Mouse (Mus musculus): Measurements from ENCODE around the gene Cerk. TPM values are rescaled to one million over a fixed set of nuclear protein-coding genes. Genes with fewer than 3 reads are reported as not detected.
"Not testable (repeated sequence)": the region's sequence is repeated elsewhere in the genome, so short reads cannot be mapped to it uniquely, and the experiment has no call there.

Gene Cerk
- polyA plus RNA-seq, 1 experiment from 2014 or later = 16.8 TPM

DNA sequence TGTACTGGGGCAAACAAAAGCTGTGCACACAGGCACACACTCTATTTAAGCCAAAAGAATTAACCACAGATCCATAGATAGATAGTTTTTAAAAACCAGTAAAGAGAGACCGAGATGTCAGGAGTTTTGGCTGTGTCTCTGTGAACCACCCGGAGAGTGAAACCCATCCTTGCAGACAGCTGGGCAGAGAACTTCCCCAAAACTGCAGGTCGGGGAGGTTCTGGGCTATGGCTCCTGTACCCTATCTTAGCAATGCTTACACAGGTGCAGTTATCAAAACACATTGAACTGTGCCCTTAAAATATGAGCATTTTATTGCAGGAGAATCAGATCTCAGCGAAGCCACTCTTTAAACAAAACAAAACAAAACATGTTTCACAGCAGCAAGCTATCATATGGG lies 5.5 kb downstream of the Cerk start:
- Histone ChIP-seq H3K27me3 (no peaks in the 10 kb centered on the region), H3K4me1 (peaks cover 23% of the 10 kb centered on the region), H3K4me3 (replicated peaks) (no peak overlapping the region), H3K36me3 (no peaks in the 10 kb centered on the region), H3K27ac (replicated peaks) (no peak overlapping the region), H3K4me2 (replicated peaks) (no peak overlapping the region), H3K9me3 (replicated peaks) (no peaks in the 10 kb centered on the region), H3K9ac (no peak overlapping the region)
- no peak for ATAC-seq (ENCODE audit: insufficient number of reproducible peaks, low FRiP score, low TSS enrichment, low read depth)
- WGBS = 64% methylated on average over 4 of the region's 4 CpGs

DNA sequence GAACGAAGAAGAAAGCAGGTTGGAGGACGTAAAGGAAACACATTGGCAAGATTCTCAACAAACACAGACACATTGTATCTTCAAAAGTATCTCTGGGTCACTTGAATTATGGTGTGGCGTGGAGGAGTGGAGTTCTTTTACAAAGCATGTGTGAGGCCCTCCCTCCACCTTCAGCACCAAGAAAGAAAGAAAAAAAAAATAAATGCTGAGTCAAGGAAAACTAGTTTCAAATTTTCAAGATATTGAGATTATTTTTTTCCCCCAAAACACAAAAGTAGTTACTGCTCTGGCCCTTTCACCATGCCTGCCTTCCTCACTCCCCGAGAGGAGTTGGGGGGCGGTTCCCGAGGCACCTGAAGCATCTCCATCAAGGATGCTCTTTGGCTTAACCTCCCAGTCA lies 7.3 kb downstream of the Cerk start:
- Histone ChIP-seq H3K27me3 (no peaks in the 10 kb centered on the region), H3K36me3 (no peaks in the 10 kb centered on the region), H3K4me2 (replicated peaks) (no peak overlapping the region), H3K4me3 (replicated peaks) (no peak overlapping the region), H3K9ac (no peak overlapping the region), H3K27ac (replicated peaks) (no peak overlapping the region), H3K9me3 (replicated peaks) (no peaks in the 10 kb centered on the region), H3K4me1 (peaks cover 26% of the 10 kb centered on the region)
- WGBS = 91% methylated on average over 6 of the region's 6 CpGs
- no peak for ATAC-seq (ENCODE audit: insufficient number of reproducible peaks, low FRiP score, low TSS enrichment, low read depth)

DNA sequence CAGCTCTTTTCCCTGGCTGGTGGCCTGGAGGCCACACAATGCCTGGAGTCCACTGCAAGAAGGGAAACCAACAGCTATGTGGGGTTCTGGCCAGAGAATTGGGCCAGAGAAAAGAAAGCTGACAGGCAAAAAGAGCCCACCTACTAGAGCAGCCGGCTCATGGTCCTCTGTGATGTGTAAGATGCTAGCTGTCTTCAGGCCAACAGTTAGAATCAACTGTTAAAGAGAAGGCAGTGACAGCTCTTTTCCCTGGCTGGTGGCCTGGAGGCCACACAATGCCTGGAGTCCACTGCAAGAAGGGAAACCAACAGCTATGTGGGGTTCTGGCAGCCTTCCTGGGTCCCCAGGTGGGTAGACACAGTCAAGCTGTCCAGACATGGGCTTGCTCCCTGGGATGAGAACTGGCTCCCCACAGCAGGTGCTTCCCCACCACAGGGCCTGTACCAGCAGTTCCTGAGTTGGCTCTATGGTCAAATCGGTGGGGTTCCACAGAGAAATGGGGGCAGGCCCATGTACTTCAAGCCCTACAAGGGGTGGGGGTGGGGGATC lies 8.2 kb downstream of the Cerk start:
- H3K27ac ChIP-seq (replicated peaks); H3K4me2 ChIP-seq (replicated peaks); H3K36me3 ChIP-seq; H3K4me3 ChIP-seq (replicated peaks); H3K9ac ChIP-seq; ATAC-seq (ENCODE audit: insufficient number of reproducible peaks, low FRiP score, low TSS enrichment, low read depth); H3K27me3 ChIP-seq; H3K9me3 ChIP-seq (replicated peaks): not testable (repeated sequence)
- 94% methylated on average over 2 of the region's 2 CpGs for WGBS
- H3K4me1 ChIP-seq = peaks cover 32% of the 10 kb centered on the region

DNA sequence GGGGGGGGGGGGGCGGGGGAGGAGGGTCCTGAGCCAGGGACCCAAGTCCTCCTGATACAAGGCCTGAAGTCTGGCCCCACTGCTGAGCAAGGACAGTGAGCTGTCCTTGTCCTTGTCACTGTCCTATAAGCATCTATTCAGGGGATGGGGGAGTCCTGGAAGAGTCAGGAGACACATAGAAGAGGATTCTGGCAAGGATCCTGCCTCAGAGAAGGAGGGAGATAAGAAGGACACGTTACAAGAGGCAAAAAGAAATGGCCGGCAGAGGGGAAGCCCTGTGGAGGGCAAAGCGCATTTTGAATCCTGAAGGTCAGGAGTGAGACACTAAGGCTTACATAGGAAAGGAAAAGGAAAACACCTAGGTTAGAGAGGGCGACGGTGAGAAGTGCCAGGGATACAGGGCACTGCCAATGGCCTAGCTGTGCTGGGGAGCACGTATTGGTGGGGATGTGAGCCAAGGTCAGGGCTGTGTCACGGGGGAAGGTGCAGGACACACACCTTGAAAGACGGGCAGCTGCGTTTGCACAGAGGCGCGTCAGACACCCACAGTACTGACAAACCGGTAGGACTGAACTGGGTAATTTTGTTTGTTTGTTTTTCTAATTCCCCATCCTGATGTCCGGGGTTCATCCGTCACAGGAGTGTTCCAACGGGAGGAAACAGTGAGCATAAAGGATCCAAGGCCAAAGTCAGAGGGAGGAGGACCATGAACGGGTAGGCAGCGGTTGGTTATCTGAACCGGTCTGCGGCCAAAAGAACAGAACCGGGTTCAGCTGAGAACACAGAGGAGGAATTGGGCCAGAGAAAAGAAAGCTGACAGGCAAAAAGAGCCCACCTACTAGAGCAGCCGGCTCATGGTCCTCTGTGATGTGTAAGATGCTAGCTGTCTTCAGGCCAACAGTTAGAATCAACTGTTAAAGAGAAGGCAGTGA lies 8.9 kb downstream of the Cerk start:
- no peaks in the 10 kb centered on the region for H3K36me3 ChIP-seq
- WGBS = 74% methylated on average over 21 of the region's 22 CpGs
- no peaks in the 10 kb centered on the region for H3K9me3 ChIP-seq (replicated peaks)
- H3K9ac ChIP-seq = no peak overlapping the region
- no peak for ATAC-seq (ENCODE audit: insufficient number of reproducible peaks, low FRiP score, low TSS enrichment, low read depth)
- H3K4me2 ChIP-seq (replicated peaks) = no peak overlapping the region
- no peaks in the 10 kb centered on the region for H3K27me3 ChIP-seq
- peaks cover 35% of the 10 kb centered on the region for H3K4me1 ChIP-seq
- no peak overlapping the region for H3K4me3 ChIP-seq (replicated peaks)
- H3K27ac ChIP-seq (replicated peaks) = no peak overlapping the region

DNA sequence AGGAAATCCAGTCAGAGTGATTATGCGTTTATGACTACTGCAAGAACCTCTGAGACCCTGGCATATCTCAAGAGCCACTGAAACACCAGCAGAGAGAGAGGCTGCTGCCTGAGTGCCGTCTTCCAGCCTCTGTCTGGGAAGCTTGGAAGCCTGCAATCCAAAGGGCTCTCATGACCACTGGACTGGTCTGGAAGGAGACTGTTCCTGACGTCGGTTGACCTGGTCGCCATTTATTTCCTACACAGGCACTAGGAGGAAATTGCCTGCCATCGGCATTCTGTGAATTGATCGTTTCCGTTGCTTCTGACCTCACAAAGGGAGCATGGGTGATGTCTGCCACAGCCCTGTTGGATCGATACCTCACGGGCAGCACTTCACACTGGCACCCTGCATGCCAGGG lies 9.8 kb downstream of the Cerk start:
- Histone ChIP-seq H3K36me3 (no peaks in the 10 kb centered on the region), H3K4me3 (replicated peaks) (no peak overlapping the region), H3K9ac (no peak overlapping the region), H3K4me1 (peaks cover 39% of the 10 kb centered on the region), H3K9me3 (replicated peaks) (no peaks in the 10 kb centered on the region), H3K27me3 (no peaks in the 10 kb centered on the region), H3K4me2 (replicated peaks) (no peak overlapping the region), H3K27ac (replicated peaks) (no peak overlapping the region)
- no peak for ATAC-seq (ENCODE audit: insufficient number of reproducible peaks, low FRiP score, low TSS enrichment, low read depth)
- 85% methylated on average over 10 of the region's 10 CpGs for WGBS

DNA sequence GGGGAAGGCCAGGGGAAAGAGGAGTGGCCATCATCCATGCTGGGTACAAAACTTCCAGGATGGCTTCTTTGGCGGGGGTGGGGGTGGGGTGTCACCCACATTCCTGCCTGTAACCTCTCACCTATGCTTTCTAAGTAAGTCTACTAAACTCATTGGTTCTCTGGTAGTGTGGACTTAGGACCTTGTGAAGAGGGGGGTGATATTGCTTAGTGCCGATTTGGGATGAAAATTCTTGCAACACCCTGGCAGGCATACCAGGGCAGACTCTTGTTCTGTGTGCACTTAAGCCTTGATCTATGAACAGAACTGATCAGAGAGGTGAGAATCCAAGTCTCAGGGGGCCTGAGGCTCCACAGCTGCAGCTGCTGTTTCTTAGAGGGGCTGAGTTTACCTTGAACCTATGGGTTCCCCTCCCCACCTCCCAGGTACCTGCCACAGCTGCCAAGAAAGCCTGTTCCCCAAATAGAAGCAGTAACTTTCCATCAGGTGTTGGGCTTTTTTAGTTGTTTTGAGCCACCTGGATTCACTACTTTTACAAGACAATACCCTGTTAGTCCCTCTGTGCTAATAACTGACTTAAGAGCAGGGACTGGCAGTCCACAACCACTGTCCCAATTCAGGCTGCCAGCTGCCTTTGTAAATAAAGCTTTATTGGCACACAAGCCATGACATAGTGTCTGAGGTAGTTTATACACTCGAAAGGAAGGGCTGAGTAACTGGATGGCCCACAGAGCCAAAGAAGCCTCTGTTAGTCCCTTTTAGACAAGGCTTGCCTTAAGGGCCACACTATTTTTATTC lies 10.5 kb downstream of the Cerk start:
- no peak overlapping the region for H3K4me3 ChIP-seq (replicated peaks)
- H3K4me2 ChIP-seq (replicated peaks) = no peak overlapping the region
- no peak for ATAC-seq (ENCODE audit: insufficient number of reproducible peaks, low FRiP score, low TSS enrichment, low read depth)
- 66% methylated on average over 3 of the region's 3 CpGs for WGBS
- H3K4me1 ChIP-seq = peaks cover 39% of the 10 kb centered on the region
- no peaks in the 10 kb centered on the region for H3K9me3 ChIP-seq (replicated peaks)
- H3K36me3 ChIP-seq = no peaks in the 10 kb centered on the region
- no peak overlapping the region for H3K27ac ChIP-seq (replicated peaks)
- no peak overlapping the region for H3K9ac ChIP-seq
- H3K27me3 ChIP-seq = no peaks in the 10 kb centered on the region

DNA sequence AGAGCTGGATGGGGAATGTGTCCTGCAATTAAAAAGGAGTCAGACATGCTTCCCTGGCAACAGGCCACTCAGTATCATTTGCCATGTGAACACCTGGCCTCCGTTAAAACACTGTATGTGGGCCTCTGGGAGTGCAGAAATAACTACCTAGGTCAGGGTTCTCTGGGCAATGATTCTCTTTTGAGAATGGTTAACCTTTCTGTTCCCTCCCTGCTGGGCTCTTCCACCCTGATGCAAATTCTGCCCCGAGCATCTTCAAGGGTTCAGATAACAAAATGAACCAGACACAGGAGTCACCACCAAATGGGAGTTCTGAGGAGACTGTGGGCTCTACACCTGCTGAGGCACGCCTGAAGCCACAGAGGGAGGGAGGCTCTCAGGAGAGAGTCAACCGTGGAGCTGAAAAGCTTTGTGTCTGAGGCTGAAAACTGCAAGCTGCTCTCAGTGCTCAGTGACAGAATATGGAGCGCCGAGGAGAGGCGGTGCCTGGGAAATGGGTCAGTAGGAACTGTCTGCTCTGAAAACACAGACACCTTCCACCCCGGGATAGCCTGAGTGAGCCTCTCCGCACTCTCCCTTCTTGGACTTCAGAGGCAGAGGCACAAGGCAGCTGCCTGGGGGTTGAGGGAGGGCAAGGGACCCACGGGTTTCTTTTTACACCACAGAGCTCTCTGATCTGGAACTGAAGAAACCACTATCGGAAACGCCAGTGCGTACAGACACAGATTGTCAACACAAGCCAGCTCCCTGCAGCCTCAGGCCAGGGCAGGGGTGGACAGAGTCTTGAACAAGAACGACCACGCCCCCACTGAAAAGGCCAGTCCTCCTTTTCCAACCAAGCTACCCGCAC lies 12.6 kb downstream of the Cerk start:
- H3K4me2 ChIP-seq (replicated peaks) = no peak overlapping the region; the same call in 1 of the 2 replicates
- peaks cover 56% of the 10 kb centered on the region for H3K4me1 ChIP-seq
- no peaks in the 10 kb centered on the region for H3K27me3 ChIP-seq
- WGBS = 18% methylated on average over 16 of the region's 16 CpGs
- no peak overlapping the region for H3K9ac ChIP-seq
- H3K9me3 ChIP-seq (replicated peaks) = no peaks in the 10 kb centered on the region
- ATAC-seq (ENCODE audit: insufficient number of reproducible peaks, low FRiP score, low TSS enrichment, low read depth) = peak; percentile 53; the same call in 1 of the 2 replicates
- no peaks in the 10 kb centered on the region for H3K36me3 ChIP-seq
- peak overlapping the region; percentile 73 for H3K27ac ChIP-seq (replicated peaks)
- no peak overlapping the region for H3K4me3 ChIP-seq (replicated peaks)

DNA sequence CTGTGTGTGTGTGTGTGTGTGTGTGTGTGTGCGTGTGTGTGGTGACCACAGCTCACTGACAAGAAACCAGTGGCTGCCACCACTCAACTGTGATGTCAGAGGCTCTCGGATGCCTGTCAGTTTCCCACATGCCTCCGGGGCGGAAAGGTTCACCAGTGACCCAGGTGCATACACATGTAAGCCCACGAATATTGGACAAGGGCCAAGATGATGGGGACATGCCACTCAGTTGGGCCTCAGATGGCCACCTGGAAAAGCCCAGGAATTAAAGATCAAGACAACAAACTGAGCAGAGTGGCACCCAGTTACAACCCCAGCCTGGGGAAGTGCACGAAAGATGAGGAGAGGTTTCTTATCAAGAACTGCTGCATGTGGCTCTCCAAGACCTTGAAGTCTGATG lies 13.4 kb downstream of the Cerk start:
- no peak for ATAC-seq (ENCODE audit: insufficient number of reproducible peaks, low FRiP score, low TSS enrichment, low read depth)
- no peaks in the 10 kb centered on the region for H3K36me3 ChIP-seq
- H3K4me2 ChIP-seq (replicated peaks) = no peak overlapping the region
- 0 out of 2 replicates have a peak overlapping the region, but pooled peaks have one; percentile 4 for H3K27ac ChIP-seq (replicated peaks)
- 55% methylated on average over 6 of the region's 6 CpGs for WGBS
- peaks cover 64% of the 10 kb centered on the region for H3K4me1 ChIP-seq
- H3K4me3 ChIP-seq (replicated peaks) = no peak overlapping the region
- no peaks in the 10 kb centered on the region for H3K9me3 ChIP-seq (replicated peaks)
- no peaks in the 10 kb centered on the region for H3K27me3 ChIP-seq
- H3K9ac ChIP-seq = no peak overlapping the region

DNA sequence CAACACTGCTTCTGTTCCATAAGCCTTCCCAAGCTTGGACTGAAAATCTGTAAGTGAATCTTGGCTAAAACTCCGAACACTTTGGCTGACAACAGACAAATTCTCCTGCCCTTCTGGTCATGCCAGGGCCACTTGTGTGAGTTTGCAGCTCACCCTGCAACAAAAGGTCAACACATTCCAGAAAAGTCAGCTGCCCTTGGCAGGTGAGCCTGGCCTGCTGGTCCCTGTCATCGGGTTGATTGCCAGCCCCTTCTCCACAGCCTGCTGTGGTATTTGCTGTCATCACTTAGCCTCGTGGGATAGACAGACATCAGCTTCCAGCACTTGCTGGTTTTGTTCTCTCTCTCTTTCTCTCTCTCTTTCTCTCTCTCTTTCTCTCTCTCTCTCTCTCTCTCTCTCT lies 13.8 kb downstream of the Cerk start:
- no peak overlapping the region for H3K4me3 ChIP-seq (replicated peaks)
- H3K9me3 ChIP-seq (replicated peaks) = no peaks in the 10 kb centered on the region
- H3K36me3 ChIP-seq = no peaks in the 10 kb centered on the region
- no peaks in the 10 kb centered on the region for H3K27me3 ChIP-seq
- H3K4me1 ChIP-seq = peaks cover 67% of the 10 kb centered on the region
- WGBS = 36% methylated on average over 3 of the region's 3 CpGs
- no peak overlapping the region for H3K9ac ChIP-seq
- H3K4me2 ChIP-seq (replicated peaks) = no peak overlapping the region
- ATAC-seq (ENCODE audit: insufficient number of reproducible peaks, low FRiP score, low TSS enrichment, low read depth) = no peak
- no peak overlapping the region for H3K27ac ChIP-seq (replicated peaks)

DNA sequence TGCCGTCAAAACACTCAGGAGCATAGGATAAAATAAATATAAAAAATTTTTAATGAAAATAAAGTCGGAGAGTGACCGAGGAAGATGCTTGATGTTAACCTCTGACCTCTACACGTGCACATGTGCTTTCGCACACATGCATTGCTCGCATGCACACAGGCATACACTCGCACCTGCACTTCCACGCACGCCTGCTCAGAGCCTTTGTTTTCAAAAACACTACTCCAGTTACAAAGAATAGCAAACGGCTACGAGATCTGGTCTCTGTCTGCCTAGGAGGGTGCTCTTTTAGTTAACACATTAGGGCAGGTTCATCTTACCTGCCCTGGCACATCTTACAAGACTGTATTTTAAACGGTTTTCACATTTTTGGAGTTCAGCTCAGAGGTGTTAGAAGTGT lies 14.6 kb downstream of the Cerk start:
- WGBS = 58% methylated on average over 12 of the region's 12 CpGs
- no peak for ATAC-seq (ENCODE audit: insufficient number of reproducible peaks, low FRiP score, low TSS enrichment, low read depth)
- Histone ChIP-seq H3K9ac (no peak overlapping the region), H3K9me3 (replicated peaks) (no peaks in the 10 kb centered on the region), H3K36me3 (no peaks in the 10 kb centered on the region), H3K4me2 (replicated peaks) (no peak overlapping the region), H3K27me3 (no peaks in the 10 kb centered on the region), H3K27ac (replicated peaks) (no peak overlapping the region), H3K4me1 (peaks cover 67% of the 10 kb centered on the region), H3K4me3 (replicated peaks) (no peak overlapping the region)

DNA sequence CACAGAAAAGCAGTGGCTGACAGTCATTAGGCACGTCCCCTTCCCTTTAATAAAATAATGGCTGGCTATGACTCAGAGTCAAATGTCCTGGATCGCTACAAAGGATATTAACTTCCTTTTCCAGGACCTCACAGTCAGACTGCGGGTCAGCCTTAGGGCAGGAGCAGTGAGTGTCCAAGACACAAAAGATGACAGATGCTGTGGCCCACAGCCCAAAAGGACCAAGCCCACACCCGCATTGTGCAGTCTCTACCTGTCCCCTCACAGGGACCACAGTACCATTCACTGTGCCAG lies 16.2 kb downstream of the Cerk start:
- H3K27ac ChIP-seq (replicated peaks) = peak overlapping the region; percentile 48; the same call in 1 of the 2 replicates
- no peak overlapping the region for H3K4me2 ChIP-seq (replicated peaks)
- H3K27me3 ChIP-seq = no peaks in the 10 kb centered on the region
- no peak overlapping the region for H3K4me3 ChIP-seq (replicated peaks)
- no peak for ATAC-seq (ENCODE audit: insufficient number of reproducible peaks, low FRiP score, low TSS enrichment, low read depth)
- 0 out of 2 replicates have a peak, but pooled peaks cover 5% of the 10 kb centered on the region for H3K36me3 ChIP-seq
- H3K9me3 ChIP-seq (replicated peaks) = no peaks in the 10 kb centered on the region
- H3K9ac ChIP-seq = no peak overlapping the region
- H3K4me1 ChIP-seq = peaks cover 61% of the 10 kb centered on the region
- WGBS = 61% methylated on average over 4 of the region's 4 CpGs
